Mouse (Mus musculus) MEL (cell line): ENCODE data around the gene Tm9sf1.

Source experiments
- CHD2 ChIP-seq: IDR thresholded peaks from 2 replicates; pipeline ENCODE4 v1.6.1; 2011; ENCODE audit warnings: low read length, improper control_type of control experiment
- CTCF ChIP-seq, 3 experiments: IDR thresholded peaks in 2 of 3; conservative IDR thresholded peaks in 1 of 3; 2 replicates each; pipeline ENCODE4 v1.5.1; 2011 to 2012; ENCODE audit warnings: low read length in 3 of 3, low read depth in 2 of 3, mild to moderate bottlenecking in 2 of 3, improper control_type of control experiment in 1 of 3, inconsistent platforms in 1 of 3, mixed read lengths in 1 of 3, moderate library complexity in 1 of 3; ENCODE audit not compliant: control insufficient read depth in 1 of 3, insufficient read depth in 1 of 3, poor library complexity in 1 of 3, severe bottlenecking in 1 of 3
- E2F4 ChIP-seq: IDR thresholded peaks from 2 replicates; pipeline ENCODE4 v1.6.1; 2011; ENCODE audit warnings: low read depth, low read length, improper control_type of control experiment, borderline replicate concordance
- ELF1 ChIP-seq: IDR thresholded peaks from 2 replicates; pipeline ENCODE4 v1.6.1; 2014; ENCODE audit warnings: low read depth, mild to moderate bottlenecking, inconsistent platforms, low read length, improper control_type of control experiment, moderate library complexity
- EP300 ChIP-seq, 2 experiments: IDR thresholded peaks; 2 replicates each; pipeline ENCODE4 v1.6.1; 2011; ENCODE audit warnings: improper control_type of control experiment in 2 of 2, low read length in 2 of 2, low read depth in 1 of 2, mild to moderate bottlenecking in 1 of 2
- GATA1 ChIP-seq: IDR thresholded peaks from 2 replicates; pipeline ENCODE4 v1.6.1; 2011; ENCODE audit warnings: low read depth, low read length, improper control_type of control experiment
- MAFK ChIP-seq: IDR thresholded peaks from 2 replicates; pipeline ENCODE4 v1.6.1; 2011; ENCODE audit warnings: low read depth, mild to moderate bottlenecking, low read length, improper control_type of control experiment, borderline replicate concordance
- MEF2A ChIP-seq: IDR thresholded peaks from 2 replicates; pipeline ENCODE4 v1.6.1; 2014; ENCODE audit warnings: low read depth, mild to moderate bottlenecking, inconsistent platforms, low read length, improper control_type of control experiment; ENCODE audit not compliant: poor library complexity, insufficient replicate concordance, severe bottlenecking; ENCODE audit errors: extremely low read depth
- MYC ChIP-seq: IDR thresholded peaks from 2 replicates; pipeline ENCODE4 v1.6.1; 2011; ENCODE audit warnings: low read depth, mild to moderate bottlenecking, low read length, improper control_type of control experiment, moderate library complexity
- POLR2A ChIP-seq, 2 experiments: IDR thresholded peaks; 2 replicates each; pipeline ENCODE4 v1.6.1; 2011 to 2012; ENCODE audit warnings: low read length in 2 of 2, mild to moderate bottlenecking in 2 of 2, control low read depth in 1 of 2, improper control_type of control experiment in 1 of 2, low read depth in 1 of 2, moderate library complexity in 1 of 2; ENCODE audit not compliant: control insufficient read depth in 1 of 2, insufficient read depth in 1 of 2, poor library complexity in 1 of 2
- POLR2AphosphoS5 ChIP-seq: IDR thresholded peaks from 2 replicates; pipeline ENCODE4 v1.6.1; 2012; ENCODE audit warnings: low read depth, borderline replicate concordance, mild to moderate bottlenecking, inconsistent platforms, low read length, moderate library complexity, mixed read lengths
- TAL1 ChIP-seq: IDR thresholded peaks from 2 replicates; pipeline ENCODE4 v1.6.1; 2012; ENCODE audit warnings: mild to moderate bottlenecking, inconsistent platforms, low read length, moderate library complexity, mixed read lengths
- USF1 ChIP-seq: IDR thresholded peaks from 2 replicates; pipeline ENCODE4 v1.6.1; 2014; ENCODE audit warnings: low read depth, mild to moderate bottlenecking, inconsistent platforms, low read length, improper control_type of control experiment, moderate library complexity

DNA sequence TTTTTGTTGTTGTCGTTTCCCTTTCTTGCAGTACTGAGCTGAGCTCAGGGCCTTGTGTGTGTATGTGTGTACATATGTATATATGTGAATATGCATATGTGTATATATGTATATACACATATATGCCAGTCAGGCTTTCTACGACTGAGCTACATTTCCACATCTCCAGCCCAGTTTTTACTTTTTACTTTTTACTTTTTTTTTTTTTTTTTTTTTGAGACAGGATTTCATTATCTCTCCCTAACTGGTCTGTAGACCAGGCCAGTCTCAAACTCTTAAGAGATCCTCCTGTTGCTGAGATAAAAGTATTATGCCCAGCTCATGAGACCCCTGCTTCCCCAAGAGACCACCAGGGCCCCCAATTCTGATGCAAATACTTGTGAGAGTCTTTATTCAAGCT is 26.8 kb downstream of the Tm9sf1 start:
- TF ChIP-seq USF1 (no peak), POLR2A (IDR thresholded peaks at IDR 0.05; ENCODE audit: control insufficient read depth in 1 of 2, insufficient read depth in 1 of 2, low read depth in 1 of 2, low read length in 2 of 2, poor library complexity in 1 of 2) (no peak), ELF1 (no peak), EP300 (IDR thresholded peaks at IDR 0.05; ENCODE audit: low read depth in 1 of 2, low read length in 2 of 2) (no peak), GATA1 (no peak), CTCF (IDR thresholded peaks at IDR 0.05 in 2 of 3, conservative IDR thresholded peaks at IDR 0.05 in 1 of 3; ENCODE audit: control insufficient read depth in 1 of 3, insufficient read depth in 1 of 3, low read depth in 2 of 3, low read length in 3 of 3, poor library complexity in 1 of 3, severe bottlenecking in 1 of 3) (no peak), MYC (no peak), TAL1 (no peak), CHD2 (no peak), MEF2A (no peak), POLR2AphosphoS5 (no peak), E2F4 (no peak), MAFK (no peak)
